Mouse (Mus musculus): ENCODE results near the gene Map3k14.

DNA sequence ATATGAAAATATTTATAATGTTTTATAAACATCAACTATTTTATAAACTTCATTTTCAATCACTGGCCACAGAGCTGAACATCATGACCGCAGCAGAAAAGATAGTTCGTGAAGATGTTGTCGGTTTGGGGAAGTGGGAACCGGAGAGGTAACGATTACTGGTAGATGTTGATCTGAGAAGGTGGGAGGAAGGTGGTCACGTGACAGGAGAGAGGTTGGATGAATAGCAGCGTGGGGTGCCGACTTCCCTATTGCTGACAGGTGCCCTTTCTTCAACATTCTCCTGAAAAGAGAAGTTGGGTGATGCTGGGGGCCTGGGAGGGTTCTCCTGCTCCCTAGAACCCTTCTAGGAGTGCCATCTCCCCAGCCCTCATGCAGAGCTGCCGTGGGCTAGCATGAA is 37.3 kb upstream of the Map3k14 start:
- TF ChIP-seq CTCF (IDR thresholded peaks at IDR 0.05; ENCODE audit: extremely low read depth, insufficient read length, insufficient replicate concordance, low read depth, low read length) (no peak), POLR2A (IDR thresholded peaks at IDR 0.05; ENCODE audit: low read depth, low read length) (no peak)

Data from small intestine, adult 2 months (tissue).